Mouse (Mus musculus): ENCODE results near the gene Rilpl1. TPM values are rescaled to one million over a fixed set of nuclear protein-coding genes. Genes with fewer than 3 reads are reported as not detected.
A peak's percentile ranks its signal among the peaks of the same experiment; 100 is the strongest.
"Not testable (repeated sequence)": the region's sequence is repeated elsewhere in the genome, so short reads cannot be mapped to it uniquely, and the experiment has no call there.

The Rilpl1 gene
- total RNA-seq, 2 experiments from 2014 or later: 209 to 229 TPM

- DNase-seq: no peak
- intact Hi-C loops (cut with DNase I): no loop called here
These were observed 67.7 kb downstream of the Rilpl1 start for GRCm38 (mm10) chr5:124463462-124463861.

- DNase-seq: no peak
These were observed 68.7 kb downstream of the Rilpl1 start for GRCm38 (mm10) chr5:124462297-124463025.

DNA sequence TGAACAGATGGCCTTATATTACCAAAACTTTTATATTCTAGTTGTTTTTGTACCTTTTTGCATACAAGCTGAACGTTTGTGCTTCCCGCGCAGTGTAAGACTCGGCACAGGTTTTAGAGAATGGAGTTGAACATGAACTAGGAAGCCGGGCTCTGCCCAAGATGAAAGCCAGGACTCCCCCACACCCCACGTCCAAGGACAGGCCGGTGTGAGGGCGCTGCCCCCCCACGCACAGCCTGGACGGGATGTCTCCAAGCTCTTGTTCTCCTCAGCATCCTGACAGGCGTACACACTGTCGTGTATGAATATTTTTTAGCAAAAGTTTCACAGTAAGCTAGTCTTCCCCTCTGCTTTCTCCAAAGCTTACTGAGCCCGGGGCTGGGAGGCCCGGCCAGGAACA is 70.3 kb downstream of the Rilpl1 start:
- DNase-seq; intact Hi-C loops (cut with DNase I): not testable (repeated sequence)

More at GRCm38 (mm10) chr5:124462297-124463025, 68.7 kb downstream of the Rilpl1 start:
- intact Hi-C loops (cut with DNase I): no loop called here

- intact Hi-C loops (cut with DNase I): no loop called here
- DNase-seq: no peak
These were observed 74.4 kb downstream of the Rilpl1 start for GRCm38 (mm10) chr5:124456762-124457161.

GRCm38 (mm10) chr5:124454082-124454419 is 77.1 kb downstream of the Rilpl1 start:
- no peak for DNase-seq
- intact Hi-C loops (cut with DNase I): no loop called here

- intact Hi-C loops (cut with DNase I): no loop called here
- peak in 1 of 2 experiments; percentile 25 for DNase-seq
These were observed 77.7 kb downstream of the Rilpl1 start for GRCm38 (mm10) chr5:124453339-124454081.

- peak in 1 of 2 experiments; percentile 21 for DNase-seq
- intact Hi-C loops (cut with DNase I): no loop called here
These were observed 78.5 kb downstream of the Rilpl1 start for GRCm38 (mm10) chr5:124452494-124453228.

- no peak for DNase-seq
- intact Hi-C loops (cut with DNase I): no loop called here
These were observed 80.4 kb downstream of the Rilpl1 start for GRCm38 (mm10) chr5:124450641-124451340.

GRCm38 (mm10) chr5:124450051-124450450 is 81.1 kb downstream of the Rilpl1 start:
- intact Hi-C loops (cut with DNase I): no loop called here
- DNase-seq: no peak

GRCm38 (mm10) chr5:124449494-124449893 is 81.7 kb downstream of the Rilpl1 start:
- intact Hi-C loops (cut with DNase I): no loop called here
- no peak for DNase-seq

- intact Hi-C loops (cut with DNase I): loop anchor here (2.0 kb wide), 1 partner anchor 32 kb away; the partner anchor contains the start of gene Rilpl2
- peak; percentile 55 to 71 for DNase-seq
These were observed 84.8 kb downstream of the Rilpl1 start for GRCm38 (mm10) chr5:124446301-124446881.

DNA sequence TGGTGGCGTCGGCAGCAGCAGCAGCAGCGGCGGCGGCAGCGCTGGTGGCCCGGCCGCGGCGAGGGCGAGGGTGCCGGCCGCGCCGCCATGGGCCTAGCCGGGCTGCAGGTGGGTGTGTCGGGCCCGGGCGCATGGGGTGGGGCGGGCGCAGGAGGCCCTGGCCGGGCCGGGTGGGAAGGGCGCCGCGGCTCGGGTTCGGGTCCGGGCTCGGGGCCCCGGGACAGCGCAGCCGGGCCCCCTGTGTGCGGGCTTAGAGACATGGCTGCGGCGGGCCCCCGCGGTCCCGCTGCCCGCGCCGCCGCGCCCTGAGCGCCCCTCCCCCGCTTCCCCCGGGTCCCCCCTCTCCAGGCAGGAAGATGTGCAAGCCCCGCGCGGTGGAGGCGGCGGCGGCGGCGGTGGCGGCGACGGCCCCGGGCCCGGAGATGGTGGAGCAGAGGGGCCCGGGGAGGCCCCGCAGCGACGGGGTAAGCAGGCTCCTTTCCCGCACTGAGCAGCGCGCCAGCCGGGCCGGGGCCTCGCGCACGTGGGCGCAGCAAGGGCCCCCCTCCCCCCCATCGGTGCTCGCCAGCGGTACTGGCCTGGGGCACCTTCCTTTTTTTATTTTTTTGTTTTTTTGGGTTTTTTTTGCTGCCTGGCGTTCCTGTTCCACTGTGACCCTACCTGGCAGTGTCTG is 85.4 kb downstream of the Rilpl1 start:
- intact Hi-C loops (cut with DNase I): loop anchor here (2.0 kb wide), 1 partner anchor 33 kb away; the partner anchor contains the start of gene Rilpl2
- peak; percentile 40 to 79 for DNase-seq

- intact Hi-C loops (cut with DNase I): no loop called here
These were observed 86.3 kb downstream of the Rilpl1 start for GRCm38 (mm10) chr5:124444661-124445561.

GRCm38 (mm10) chr5:124444208-124444607 is 87.0 kb downstream of the Rilpl1 start:
- DNase-seq: no peak
- intact Hi-C loops (cut with DNase I): no loop called here

More at GRCm38 (mm10) chr5:124444661-124445561, 86.3 kb downstream of the Rilpl1 start:
- DNase-seq: peak; percentile 76 to 81
